Mouse (Mus musculus) small intestine, adult 2 months (tissue): ENCODE data around the gene Mtss1l.

ENCODE experiments used
- CTCF ChIP-seq: fragments of 200-500 bp; IDR thresholded peaks from 2 replicates; pipeline ENCODE4 v1.5.1; 2012; ENCODE audit warnings: low read depth, mild to moderate bottlenecking, control low read depth, inconsistent platforms, low read length, moderate library complexity, mixed read lengths; ENCODE audit not compliant: insufficient replicate concordance, insufficient read length; ENCODE audit errors: extremely low read depth
- POLR2A ChIP-seq: fragments of 200-500 bp; IDR thresholded peaks from 2 replicates; pipeline ENCODE4 v1.6.1; 2012; ENCODE audit warnings: low read depth, mild to moderate bottlenecking, control low read depth, inconsistent platforms, low read length, moderate library complexity

GRCm38 (mm10) chr8:110674589-110674988 is 46.7 kb upstream of the Mtss1l start:
- TF ChIP-seq CTCF, result no peak
- no peak for TF ChIP-seq POLR2A
